Mouse (Mus musculus) Muller cell, postnatal 12 days (primary cell): ENCODE measurements around the gene Gss.

Source experiments
- DNase-seq: peaks from one replicate; pipeline ENCODE4 v3.0.0-alpha.2; 2015; ENCODE audit errors: inconsistent ontology term

The Gss gene

GRCm38 (mm10) chr2:155517455-155518423 is 74.9 kb downstream of the Gss start, which contains the start of the genes Acss2 and Ggt7:
Gene Acss2, plus strand, starts transcription at chr2:155517948.
Gene Ggt7, minus strand, starts transcription at chr2:155518237.
- DNase-seq: peak; percentile 99

- peak; percentile 60 for DNase-seq
Measured at GRCm38 (mm10) chr2:155515941-155516340, 76.7 kb downstream of the Gss start.

- peak; percentile 77 for DNase-seq
Measured at GRCm38 (mm10) chr2:155514666-155515065, 77.9 kb downstream of the Gss start.

GRCm38 (mm10) chr2:155513543-155513942 is 79.1 kb downstream of the Gss start:
- no peak for DNase-seq
